ENCODE assay signal across 13 mouse cellular contexts in genomic region chr13:3526328-3526727, GRCm38 (mm10). TPM values are rescaled to one million over a fixed set of nuclear protein-coding genes. Genes with fewer than 3 reads are reported as not detected.
DNase-seq lines count a peak whose midpoint lies in the region; ATAC-seq and TF ChIP-seq lines count a peak whose summit lies in the region.
"Had no signal": no experiment of that assay in that cellular context is flagged by ENCODE, and none has a peak within 500 bp of the region (broad histone marks: within the 10 kb centered on the region; RNA-seq: fewer than 3 reads in every experiment).

No protein-coding gene starts in this region.

- peak overlapping the region; percentile 54 for H3K27ac ChIP-seq in kidney, adult 2 months (ENCODE audit: insufficient read depth, low read depth, low read length)
- H3K27ac ChIP-seq: embryonic facial prominence, embryonic 12.5 days; kidney, postnatal 0 days; limb, embryonic 15.5 days; neural tube, embryonic 12.5 days had no signal

- H3K27me3 ChIP-seq in kidney, adult 2 months (replicated peaks; ENCODE audit: control insufficient read depth, insufficient read depth, low read length), result no peaks in the 10 kb centered on the region
- H3K27me3 ChIP-seq: embryonic facial prominence, embryonic 12.5 days; limb, embryonic 15.5 days; neural tube, embryonic 12.5 days had no signal

- TF ChIP-seq CTCF in kidney, adult 2 months (conservative IDR thresholded peaks at IDR 0.05; ENCODE audit: insufficient read depth, insufficient read length, low read depth, low read length), result no peak

- WGBS in kidney, adult 2 months, result 67% methylated on average over 8 of the region's 8 CpGs

- H3K36me3 ChIP-seq in kidney, adult 2 months (ENCODE audit: control insufficient read depth, insufficient read depth, low read length), result no peaks in the 10 kb centered on the region
- H3K36me3 ChIP-seq: embryonic facial prominence, embryonic 12.5 days; limb, embryonic 15.5 days; neural tube, embryonic 12.5 days had no signal

- peak; percentile 94 for ATAC-seq in granulocyte monocyte progenitor cell, adult 5-6 weeks (replicated peaks; ENCODE audit: poor library complexity, severe bottlenecking)

- peaks cover 5% of the 10 kb centered on the region; the same call in 1 of the 2 replicates for H3K4me1 ChIP-seq in kidney, adult 2 months (ENCODE audit: control insufficient read depth, insufficient read depth, low read length)
- H3K4me1 ChIP-seq: embryonic facial prominence, embryonic 12.5 days; limb, embryonic 15.5 days; neural tube, embryonic 12.5 days had no signal

- DNase-seq in kidney, adult 2 months, result peak; percentile 45
- DNase-seq in kidney, adult 18-20 months, result no peak
- peak; percentile 85 for DNase-seq in CD4-positive, CD25-positive, alpha-beta regulatory T cell, adult 2 months (ENCODE audit: low read depth, low spot score)
- peak; percentile 33 for DNase-seq in spleen, adult 12 weeks (ENCODE audit: low spot score)
- no peak for DNase-seq in layer of hippocampus, adult 11-12 months (ENCODE audit: low spot score)
- no peak for DNase-seq in cerebellum, adult 9-11 months
- DNase-seq in right cerebral cortex, postnatal 10 days (ENCODE audit: low spot score in 2 of 2), result no peak
- DNase-seq: adrenal gland, postnatal 36 days had no signal

- no peak overlapping the region for H3K4me3 ChIP-seq in kidney, adult 2 months (ENCODE audit: insufficient read depth, low read depth, low read length)
- H3K4me3 ChIP-seq: embryonic facial prominence, embryonic 12.5 days; limb, embryonic 15.5 days; neural tube, embryonic 12.5 days had no signal

- no peak for TF ChIP-seq POLR2A in kidney, adult 2 months (IDR thresholded peaks at IDR 0.05; ENCODE audit: low read depth, low read length)

RNA-seq across cellular contexts. Expression of gene Gdi2, which starts 11.5 kb away (rescaled TPM):
- 159 and 174 TPM in 2 replicates for polyA plus RNA-seq in kidney, adult 2 months (2012; rRNA removed)
- 417 and 471 TPM in 2 replicates for total RNA-seq in granulocyte monocyte progenitor cell, adult 5-6 weeks (2014; fragmentation: Nextera tagmentation)
- 523 and 552 TPM in 2 replicates for total RNA-seq in granulocyte monocyte progenitor cell, adult 5-6 weeks (2017)

Comparison
In these comparisons a context has a peak if more than half of its experiments do, and no peak if none do; other contexts are left out.
1. DNase-seq: peak in kidney, adult 2 months (single experiment), CD4-positive, CD25-positive, alpha-beta regulatory T cell, adult 2 months (single experiment) and spleen, adult 12 weeks (single experiment); none in kidney, adult 18-20 months (single experiment), layer of hippocampus, adult 11-12 months (single experiment), cerebellum, adult 9-11 months (single experiment) and right cerebral cortex, postnatal 10 days (0 of 2).